Mouse (Mus musculus) erythroblast, embryonic 14.5 days (primary cell): ENCODE measurements around the gene Clmp. TPM values are rescaled to one million over a fixed set of nuclear protein-coding genes. Genes with fewer than 3 reads are reported as not detected.

ENCODE experiments used
- H3K27me3 ChIP-seq: 2 replicates; pipeline ENCODE4 v1.6.1; 2012; ENCODE audit warnings: inconsistent platforms; ENCODE audit not compliant: control insufficient read depth
- H3K36me3 ChIP-seq: 2 replicates; pipeline ENCODE4 v1.6.1; 2012; ENCODE audit warnings: mild to moderate bottlenecking, inconsistent platforms; ENCODE audit not compliant: control insufficient read depth
- H3K4me1 ChIP-seq: 2 replicates; pipeline ENCODE4 v1.6.1; 2012; ENCODE audit warnings: inconsistent platforms; ENCODE audit not compliant: control insufficient read depth
- H3K4me3 ChIP-seq: replicated peaks from 2 replicates; pipeline ENCODE3; 2012; ENCODE audit warnings: moderate library complexity, mild to moderate bottlenecking, inconsistent platforms
- H3K9me3 ChIP-seq: 2 replicates; pipeline ENCODE4 v1.6.1; 2012; ENCODE audit warnings: low read length, inconsistent platforms, mixed read lengths; ENCODE audit not compliant: control insufficient read depth
- GATA1 ChIP-seq: IDR thresholded peaks from 2 replicates; pipeline ENCODE4 v1.6.1; 2012; ENCODE audit warnings: low read length, inconsistent platforms, mixed read lengths
- TAL1 ChIP-seq: IDR thresholded peaks from 3 replicates; pipeline ENCODE4 v1.6.1; 2012; ENCODE audit warnings: low read length, inconsistent platforms, mixed read lengths
- polyA plus RNA-seq: library from polyadenylated mRNA; stranded (reverse); fragments of >175 nt; gene quantifications from 2 replicates; pipeline ENCODE4 v1.2.3, GENCODE M21; 2012

Clmp gene
- polyA plus RNA-seq, 1 experiment = not detected

GRCm38 (mm10) chr9:40708448-40709140, 22.8 kb downstream of the Clmp start:
- Histone ChIP-seq H3K36me3 (no peaks in the 10 kb centered on the region), H3K4me3 (no peak overlapping the region), H3K9me3 (no peaks in the 10 kb centered on the region), H3K4me1 (no peaks in the 10 kb centered on the region), H3K27me3 (no peaks in the 10 kb centered on the region)
- no peak for TF ChIP-seq TAL1
- no peak for TF ChIP-seq GATA1

GRCm38 (mm10) chr9:40709141-40709537, 23.4 kb downstream of the Clmp start:
- no peaks in the 10 kb centered on the region for H3K36me3 ChIP-seq
- H3K9me3 ChIP-seq = no peaks in the 10 kb centered on the region
- TF ChIP-seq TAL1 (no peak), GATA1 (no peak)
- H3K27me3 ChIP-seq = no peaks in the 10 kb centered on the region
- no peak overlapping the region for H3K4me3 ChIP-seq
- H3K4me1 ChIP-seq = no peaks in the 10 kb centered on the region

- TF ChIP-seq TAL1 = no peak
- no peak for TF ChIP-seq GATA1
Measured at GRCm38 (mm10) chr9:40709587-40709986, 23.8 kb downstream of the Clmp start.

GRCm38 (mm10) chr9:40709991-40710390, 24.2 kb downstream of the Clmp start:
- Histone ChIP-seq H3K36me3 (no peaks in the 10 kb centered on the region), H3K4me1 (no peaks in the 10 kb centered on the region), H3K4me3 (no peak overlapping the region), H3K27me3 (no peaks in the 10 kb centered on the region), H3K9me3 (no peaks in the 10 kb centered on the region)
- no peak for TF ChIP-seq TAL1
- TF ChIP-seq GATA1 = no peak

More at GRCm38 (mm10) chr9:40709587-40709986, 23.8 kb downstream of the Clmp start:
- no peaks in the 10 kb centered on the region for H3K4me1 ChIP-seq
- H3K27me3 ChIP-seq = no peaks in the 10 kb centered on the region
- H3K9me3 ChIP-seq = no peaks in the 10 kb centered on the region
- H3K4me3 ChIP-seq = no peak overlapping the region
- no peaks in the 10 kb centered on the region for H3K36me3 ChIP-seq

- TF ChIP-seq GATA1 = no peak
- no peaks in the 10 kb centered on the region for H3K4me1 ChIP-seq
- H3K4me3 ChIP-seq = no peak overlapping the region
- H3K36me3 ChIP-seq = no peaks in the 10 kb centered on the region
- H3K9me3 ChIP-seq = no peaks in the 10 kb centered on the region
- H3K27me3 ChIP-seq = no peaks in the 10 kb centered on the region
Measured at GRCm38 (mm10) chr9:40711654-40712053, 25.9 kb downstream of the Clmp start.

- no peak for TF ChIP-seq TAL1
- TF ChIP-seq GATA1 = no peak
- Histone ChIP-seq H3K27me3 (no peaks in the 10 kb centered on the region), H3K4me3 (no peak overlapping the region), H3K9me3 (no peaks in the 10 kb centered on the region), H3K4me1 (no peaks in the 10 kb centered on the region), H3K36me3 (no peaks in the 10 kb centered on the region)
Measured at GRCm38 (mm10) chr9:40717182-40717874, 31.6 kb downstream of the Clmp start.

- no peaks in the 10 kb centered on the region for H3K9me3 ChIP-seq
- TF ChIP-seq GATA1 = no peak
- no peak for TF ChIP-seq TAL1
Measured at GRCm38 (mm10) chr9:40717875-40718185, 32.1 kb downstream of the Clmp start.

GRCm38 (mm10) chr9:40720881-40721280, 35.1 kb downstream of the Clmp start:
- H3K36me3 ChIP-seq = no peaks in the 10 kb centered on the region
- TF ChIP-seq TAL1 = no peak
- no peak for TF ChIP-seq GATA1
- H3K27me3 ChIP-seq = no peaks in the 10 kb centered on the region
- no peak overlapping the region for H3K4me3 ChIP-seq
- H3K4me1 ChIP-seq = no peaks in the 10 kb centered on the region
- no peaks in the 10 kb centered on the region for H3K9me3 ChIP-seq

More at GRCm38 (mm10) chr9:40717875-40718185, 32.1 kb downstream of the Clmp start:
- Histone ChIP-seq H3K4me3 (no peak overlapping the region), H3K4me1 (no peaks in the 10 kb centered on the region), H3K27me3 (no peaks in the 10 kb centered on the region), H3K36me3 (no peaks in the 10 kb centered on the region)

GRCm38 (mm10) chr9:40723311-40723772, 37.6 kb downstream of the Clmp start:
- Histone ChIP-seq H3K9me3 (no peaks in the 10 kb centered on the region), H3K27me3 (no peaks in the 10 kb centered on the region), H3K4me3 (no peak overlapping the region), H3K36me3 (no peaks in the 10 kb centered on the region), H3K4me1 (no peaks in the 10 kb centered on the region)
- no peak for TF ChIP-seq GATA1
- no peak for TF ChIP-seq TAL1

GRCm38 (mm10) chr9:40724978-40725377, 39.2 kb downstream of the Clmp start:
- TF ChIP-seq GATA1 (no peak), TAL1 (no peak)
- no peaks in the 10 kb centered on the region for H3K9me3 ChIP-seq
- no peaks in the 10 kb centered on the region for H3K4me1 ChIP-seq
- no peaks in the 10 kb centered on the region for H3K27me3 ChIP-seq
- no peaks in the 10 kb centered on the region for H3K36me3 ChIP-seq
- no peak overlapping the region for H3K4me3 ChIP-seq
